Mouse (Mus musculus) olfactory bulb, adult 2 months (tissue): ENCODE measurements at regions not wholly inside any gene's neighbourhood (a gene's known extent, or its start where the extent isn't known, plus 50 kb on each side); places are given as distances from the start of the nearest gene placed in this dataset.

Source experiments
- CTCF ChIP-seq: fragments of 200-500 bp; IDR thresholded peaks from 2 replicates; pipeline ENCODE4 v1.5.1; 2012; ENCODE audit warnings: low read depth, mild to moderate bottlenecking, low read length, moderate library complexity; ENCODE audit not compliant: insufficient read depth
- POLR2A ChIP-seq: fragments of 200-500 bp; IDR thresholded peaks from 2 replicates; pipeline ENCODE4 v1.6.1; 2012; ENCODE audit warnings: mild to moderate bottlenecking, low read depth, low read length, moderate library complexity; ENCODE audit not compliant: insufficient read depth

GRCm38 (mm10) chr3:119894035-119894434 lies 109.8 kb upstream of the Ptbp2 start:
- TF ChIP-seq CTCF = no peak
- TF ChIP-seq POLR2A = no peak
